Mouse (Mus musculus) splenic B cell, adult 2 months (primary cell): ENCODE measurements around the gene Neurod2.

ENCODE experiments used
- DNase-seq: peaks from one replicate; pipeline ENCODE4 v3.0.0-alpha.2; 2011; ENCODE audit warnings: low read depth, low spot score
- H3K27me3 ChIP-seq: 2 replicates; pipeline ENCODE4 v1.6.1; 2012; ENCODE audit warnings: mild to moderate bottlenecking, low read length, moderate library complexity, mixed read lengths; ENCODE audit not compliant: control insufficient read depth, poor library complexity, insufficient read depth, severe bottlenecking
- H3K36me3 ChIP-seq: 2 replicates; pipeline ENCODE4 v1.6.1; 2012; ENCODE audit warnings: mild to moderate bottlenecking, low read length, moderate library complexity, mixed read lengths; ENCODE audit not compliant: control insufficient read depth, poor library complexity, insufficient read depth, severe bottlenecking

Neurod2 gene

GRCm38 (mm10) chr11:98330745-98331204, 1.3 kb upstream of the Neurod2 start:
- H3K27me3 ChIP-seq: peaks cover 4% of the 10 kb centered on the region
- H3K36me3 ChIP-seq: no peaks in the 10 kb centered on the region
- no peak for DNase-seq

GRCm38 (mm10) chr11:98329960-98330744, 704 bp upstream of the Neurod2 start:
- peaks cover 4% of the 10 kb centered on the region for H3K27me3 ChIP-seq
- no peaks in the 10 kb centered on the region for H3K36me3 ChIP-seq
- DNase-seq: no peak

- H3K27me3 ChIP-seq: peaks cover 4% of the 10 kb centered on the region
- no peak for DNase-seq
- no peaks in the 10 kb centered on the region for H3K36me3 ChIP-seq
Measured at GRCm38 (mm10) chr11:98328371-98329069, 928 bp downstream of the Neurod2 start.

GRCm38 (mm10) chr11:98328031-98328370, 1.4 kb downstream of the Neurod2 start:
- no peaks in the 10 kb centered on the region for H3K36me3 ChIP-seq
- peaks cover 4% of the 10 kb centered on the region for H3K27me3 ChIP-seq
- DNase-seq: no peak

GRCm38 (mm10) chr11:98327136-98328030, 2.1 kb downstream of the Neurod2 start:
- H3K27me3 ChIP-seq: peaks cover 4% of the 10 kb centered on the region
- H3K36me3 ChIP-seq: no peaks in the 10 kb centered on the region
- peak; percentile 40 for DNase-seq

- no peaks in the 10 kb centered on the region for H3K36me3 ChIP-seq
- DNase-seq: no peak
- H3K27me3 ChIP-seq: peaks cover 4% of the 10 kb centered on the region
Measured at GRCm38 (mm10) chr11:98326741-98327135, 2.7 kb downstream of the Neurod2 start.

GRCm38 (mm10) chr11:98325821-98326218, 3.6 kb downstream of the Neurod2 start:
- H3K36me3 ChIP-seq: no peaks in the 10 kb centered on the region
- peaks cover 4% of the 10 kb centered on the region for H3K27me3 ChIP-seq
- DNase-seq: no peak

- Histone ChIP-seq H3K36me3 (no peaks in the 10 kb centered on the region), H3K27me3 (peaks cover 4% of the 10 kb centered on the region)
- no peak for DNase-seq
Measured at GRCm38 (mm10) chr11:98325191-98325820, 4.1 kb downstream of the Neurod2 start.

GRCm38 (mm10) chr11:98323933-98324332, 5.5 kb downstream of the Neurod2 start:
- H3K27me3 ChIP-seq: peaks cover 2% of the 10 kb centered on the region
- DNase-seq: peak; percentile 44
- no peaks in the 10 kb centered on the region for H3K36me3 ChIP-seq

- H3K27me3 ChIP-seq: no peaks in the 10 kb centered on the region; the same call in none of the 2 replicates
- H3K36me3 ChIP-seq: no peaks in the 10 kb centered on the region
- DNase-seq: no peak
Measured at GRCm38 (mm10) chr11:98323136-98323866, 6.1 kb downstream of the Neurod2 start.

- DNase-seq: no peak
- Histone ChIP-seq H3K36me3 (no peaks in the 10 kb centered on the region), H3K27me3 (peaks cover 2% of the 10 kb centered on the region; the same call in 1 of the 2 replicates)
Measured at GRCm38 (mm10) chr11:98322159-98322558, 7.3 kb downstream of the Neurod2 start.

- peaks cover 2% of the 10 kb centered on the region; the same call in 1 of the 2 replicates for H3K27me3 ChIP-seq
- no peak for DNase-seq
- no peaks in the 10 kb centered on the region for H3K36me3 ChIP-seq
Measured at GRCm38 (mm10) chr11:98321677-98322003, 7.8 kb downstream of the Neurod2 start.

- DNase-seq: no peak
- Histone ChIP-seq H3K36me3 (no peaks in the 10 kb centered on the region), H3K27me3 (peaks cover 2% of the 10 kb centered on the region; the same call in 1 of the 2 replicates)
Measured at GRCm38 (mm10) chr11:98320806-98321676, 8.4 kb downstream of the Neurod2 start.
